Mouse (Mus musculus) MEL (cell line): Measurements from ENCODE around the gene Plb1. TPM values are rescaled to one million over a fixed set of nuclear protein-coding genes. Genes with fewer than 3 reads are reported as not detected.

Experiments
- DNase-seq: peaks from one replicate; pipeline ENCODE4 v3.0.0; 2011; ENCODE audit warnings: low read depth, low spot score
- H3K27ac ChIP-seq: 2 replicates; pipeline ENCODE4 v1.5.1; 2012; ENCODE audit warnings: low read depth, mild to moderate bottlenecking, control low read depth, low read length, moderate library complexity; ENCODE audit not compliant: control insufficient read depth
- H3K27me3 ChIP-seq, 2 experiments: fragments of 150-350 bp in 1 of 2; sonication (generic) in 1 of 2; 2 replicates each; pipeline ENCODE4 v1.6.1; 2012; ENCODE audit warnings: low read length in 2 of 2, mild to moderate bottlenecking in 2 of 2, improper control_type of control experiment in 1 of 2, moderate library complexity in 1 of 2; ENCODE audit not compliant: insufficient read depth in 2 of 2, control insufficient read depth in 1 of 2
- H3K36me3 ChIP-seq, 2 experiments: 2 replicates each; pipeline ENCODE4 v1.6.1; 2012 to 2014; ENCODE audit warnings: low read length in 2 of 2, improper control_type of control experiment in 1 of 2, inconsistent platforms in 1 of 2, mild to moderate bottlenecking in 1 of 2; ENCODE audit not compliant: insufficient read depth in 2 of 2, control insufficient read depth in 1 of 2
- H3K4me1 ChIP-seq, 2 experiments: fragments of 150-350 bp in 1 of 2; sonication (generic) in 1 of 2; 2 replicates each; pipeline ENCODE4 v1.6.1; 2012; ENCODE audit warnings: low read length in 2 of 2, improper control_type of control experiment in 1 of 2, mild to moderate bottlenecking in 1 of 2; ENCODE audit not compliant: insufficient read depth in 2 of 2, control insufficient read depth in 1 of 2
- H3K4me3 ChIP-seq, 2 experiments: fragments of 150-350 bp in 1 of 2; sonication (generic) in 1 of 2; 2 replicates each; pipeline ENCODE4 v1.5.1; 2012; ENCODE audit warnings: low read depth in 2 of 2, low read length in 2 of 2, mild to moderate bottlenecking in 2 of 2, moderate library complexity in 2 of 2, control low read depth in 1 of 2, improper control_type of control experiment in 1 of 2; ENCODE audit not compliant: control insufficient read depth in 1 of 2, insufficient read depth in 1 of 2
- H3K79me2 ChIP-seq: 2 replicates; pipeline ENCODE4 v1.6.1; 2012; ENCODE audit warnings: mild to moderate bottlenecking, low read length, moderate library complexity; ENCODE audit not compliant: control insufficient read depth, poor library complexity, insufficient read depth
- H3K9ac ChIP-seq: 2 replicates; pipeline ENCODE4 v1.6.1; 2012; ENCODE audit warnings: low read depth, mild to moderate bottlenecking, control low read depth, low read length, moderate library complexity; ENCODE audit not compliant: control insufficient read depth, poor library complexity, severe bottlenecking
- H3K9me3 ChIP-seq: fragments of 150-350 bp; sonication (generic); replicated peaks from 2 replicates; pipeline ENCODE4 v1.6.1; 2012; ENCODE audit warnings: mild to moderate bottlenecking, low read length, improper control_type of control experiment, moderate library complexity; ENCODE audit not compliant: insufficient read depth
- CTCF ChIP-seq, 3 experiments: IDR thresholded peaks in 2 of 3; conservative IDR thresholded peaks in 1 of 3; 2 replicates each; pipeline ENCODE4 v1.5.1; 2011 to 2012; ENCODE audit warnings: low read length in 3 of 3, low read depth in 2 of 3, mild to moderate bottlenecking in 2 of 3, improper control_type of control experiment in 1 of 3, inconsistent platforms in 1 of 3, mixed read lengths in 1 of 3, moderate library complexity in 1 of 3; ENCODE audit not compliant: control insufficient read depth in 1 of 3, insufficient read depth in 1 of 3, poor library complexity in 1 of 3, severe bottlenecking in 1 of 3
- E2F4 ChIP-seq: IDR thresholded peaks from 2 replicates; pipeline ENCODE4 v1.6.1; 2011; ENCODE audit warnings: low read depth, low read length, improper control_type of control experiment, borderline replicate concordance
- ETS1 ChIP-seq: IDR thresholded peaks from 2 replicates; pipeline ENCODE4 v1.6.1; 2012; ENCODE audit warnings: low read depth, mild to moderate bottlenecking, inconsistent platforms, low read length, improper control_type of control experiment, moderate library complexity
- GATA1 ChIP-seq: IDR thresholded peaks from 2 replicates; pipeline ENCODE4 v1.6.1; 2011; ENCODE audit warnings: low read depth, low read length, improper control_type of control experiment
- HCFC1 ChIP-seq: IDR thresholded peaks from 2 replicates; pipeline ENCODE4 v1.6.1; 2012; ENCODE audit warnings: low read depth, mild to moderate bottlenecking, inconsistent platforms, low read length, improper control_type of control experiment, moderate library complexity
- JUND ChIP-seq: IDR thresholded peaks from 2 replicates; pipeline ENCODE4 v1.6.1; 2011; ENCODE audit warnings: low read depth, mild to moderate bottlenecking, improper control_type of control experiment, low read length
- KAT2A ChIP-seq: conservative IDR thresholded peaks from 2 replicates; pipeline ENCODE4 v1.6.1; 2012; ENCODE audit warnings: low read depth, low read length, improper control_type of control experiment, inconsistent platforms
- MAFK ChIP-seq: IDR thresholded peaks from 2 replicates; pipeline ENCODE4 v1.6.1; 2011; ENCODE audit warnings: low read depth, mild to moderate bottlenecking, low read length, improper control_type of control experiment, borderline replicate concordance
- MXI1 ChIP-seq: IDR thresholded peaks from 2 replicates; pipeline ENCODE4 v1.6.1; 2011; ENCODE audit warnings: mild to moderate bottlenecking, low read depth, low read length, improper control_type of control experiment
- MYB ChIP-seq: IDR thresholded peaks from 2 replicates; pipeline ENCODE4 v1.6.1; 2011; ENCODE audit warnings: mild to moderate bottlenecking, low read depth, low read length, improper control_type of control experiment
- NRF1 ChIP-seq: IDR thresholded peaks from 2 replicates; pipeline ENCODE4 v1.6.1; 2014; ENCODE audit warnings: low read depth, mild to moderate bottlenecking, inconsistent platforms, low read length, improper control_type of control experiment, moderate library complexity; ENCODE audit not compliant: poor library complexity, insufficient read depth, severe bottlenecking
- POLR2AphosphoS5 ChIP-seq: IDR thresholded peaks from 2 replicates; pipeline ENCODE4 v1.6.1; 2012; ENCODE audit warnings: low read depth, borderline replicate concordance, mild to moderate bottlenecking, inconsistent platforms, low read length, moderate library complexity, mixed read lengths
- RAD21 ChIP-seq: IDR thresholded peaks from 2 replicates; pipeline ENCODE4 v1.6.1; 2011; ENCODE audit warnings: mild to moderate bottlenecking, low read depth, low read length, improper control_type of control experiment
- RCOR1 ChIP-seq: IDR thresholded peaks from 2 replicates; pipeline ENCODE4 v1.6.1; 2012; ENCODE audit warnings: low read depth, mild to moderate bottlenecking, inconsistent platforms, low read length, improper control_type of control experiment
- SMC3 ChIP-seq: IDR thresholded peaks from 2 replicates; pipeline ENCODE4 v1.6.1; 2011; ENCODE audit warnings: low read depth, low read length, improper control_type of control experiment
- TAL1 ChIP-seq: IDR thresholded peaks from 2 replicates; pipeline ENCODE4 v1.6.1; 2012; ENCODE audit warnings: mild to moderate bottlenecking, inconsistent platforms, low read length, moderate library complexity, mixed read lengths
- UBTF ChIP-seq: IDR thresholded peaks from 2 replicates; pipeline ENCODE4 v1.6.1; 2012; ENCODE audit warnings: low read depth, mild to moderate bottlenecking, inconsistent platforms, low read length, improper control_type of control experiment, moderate library complexity, borderline replicate concordance; ENCODE audit not compliant: insufficient read depth
- USF1 ChIP-seq: IDR thresholded peaks from 2 replicates; pipeline ENCODE4 v1.6.1; 2014; ENCODE audit warnings: low read depth, mild to moderate bottlenecking, inconsistent platforms, low read length, improper control_type of control experiment, moderate library complexity
- USF2 ChIP-seq, 2 experiments: IDR thresholded peaks; 2 replicates each; pipeline ENCODE4 v1.6.1; 2011 to 2012; ENCODE audit warnings: improper control_type of control experiment in 2 of 2, low read length in 2 of 2, borderline replicate concordance in 1 of 2, inconsistent platforms in 1 of 2, low read depth in 1 of 2, mild to moderate bottlenecking in 1 of 2; ENCODE audit not compliant: insufficient read depth in 1 of 2
- polyA plus RNA-seq, 2 experiments: library from polyadenylated mRNA; stranded (reverse) in 1 of 2; unstranded in 1 of 2; fragments of >175 nt in 1 of 2; fragments of >200 nt in 1 of 2; gene quantifications; 2 replicates each; pipeline versions ENCODE4 v1.2.1 to v1.2.4; 2012; ENCODE audit warnings: low replicate concordance in 2 of 2, low read depth in 1 of 2; ENCODE audit not compliant: insufficient read length in 2 of 2, insufficient read depth in 1 of 2, missing spikeins in 1 of 2
- total RNA-seq: library from RNA; depleted of rRNA; stranded (reverse); fragments of 300-350 nt; gene quantifications from 2 replicates; pipeline ENCODE4 v1.2.3, GENCODE M21; 2012; rRNA removed

Gene Plb1
- total and polyA plus RNA-seq, 3 experiments = not detected

GRCm38 (mm10) chr5:32415554-32415953 is 183.0 kb downstream of the Plb1 start:
- Histone ChIP-seq H3K36me3 (0 out of 4 replicates have a peak, but pooled peaks cover 0 to 2% of the 10 kb centered on the region in 2 experiments), H3K9me3 (no peaks in the 10 kb centered on the region), H3K27me3 (peaks cover 2 to 5% of the 10 kb centered on the region in 2 experiments; a peak in 1 of 4 replicates), H3K9ac (no peak overlapping the region), H3K79me2 (no peaks in the 10 kb centered on the region), H3K27ac (no peak overlapping the region), H3K4me3 (no peak overlapping the region), H3K4me1 (peaks cover 0 to 7% of the 10 kb centered on the region in 2 experiments; a peak in 2 of 4 replicates)
- DNase-seq = no peak
- TF ChIP-seq RAD21 (no peak), GATA1 (no peak), ETS1 (no peak), POLR2AphosphoS5 (no peak), KAT2A (no peak), E2F4 (no peak), JUND (no peak), MXI1 (no peak), USF2 (IDR thresholded peaks at IDR 0.05; ENCODE audit: borderline replicate concordance in 1 of 2, insufficient read depth in 1 of 2, low read depth in 1 of 2, low read length in 2 of 2) (no peak), SMC3 (no peak), USF1 (no peak), UBTF (no peak), RCOR1 (no peak), CTCF (IDR thresholded peaks at IDR 0.05 in 2 of 3, conservative IDR thresholded peaks at IDR 0.05 in 1 of 3; ENCODE audit: control insufficient read depth in 1 of 3, insufficient read depth in 1 of 3, low read depth in 2 of 3, low read length in 3 of 3, poor library complexity in 1 of 3, severe bottlenecking in 1 of 3) (no peak), MYB (no peak), TAL1 (no peak), MAFK (no peak), HCFC1 (no peak), NRF1 (no peak)

Other genes starting within 250 kb of the Plb1 start
- gene Fosl2, start 96.9 kb upstream of the Plb1 start, total RNA-seq = 3.3 and 3.8 TPM in 2 replicates
- 10 to 100 TPM; 12.0 to 22.1 TPM for gene Fosl2, start 96.9 kb upstream of the Plb1 start, polyA plus RNA-seq
- 121 and 128 TPM in 2 replicates for gene Ppp1cb, start 226.1 kb downstream of the Plb1 start, total RNA-seq
- 1,000 to 10,000 TPM in 1 of 2 experiments, 100 to 1,000 TPM in 1; 268 to 2,029 TPM for gene Ppp1cb, start 226.1 kb downstream of the Plb1 start, polyA plus RNA-seq